Mouse (Mus musculus): ENCODE results near the gene Tlx2.

DNA sequence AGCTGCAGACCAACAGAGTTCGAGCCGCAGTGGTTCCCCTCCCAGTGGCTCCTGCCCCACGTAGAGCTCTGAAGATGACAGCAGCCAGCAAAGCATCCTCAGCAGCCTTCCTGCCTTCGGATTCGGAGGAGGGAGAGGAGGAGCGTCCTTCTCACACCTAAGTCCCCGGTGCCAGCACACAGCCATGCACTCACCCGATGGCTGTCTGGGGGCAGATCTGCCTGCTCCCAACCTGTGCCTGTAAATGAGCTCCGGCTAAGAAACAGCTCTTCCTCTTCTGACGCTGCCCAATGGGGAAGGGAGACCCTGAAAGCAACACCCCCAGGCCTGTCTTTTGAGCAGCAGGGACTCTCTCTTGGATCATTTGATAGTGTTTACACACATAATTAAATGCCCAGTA lies 40.3 kb downstream of the Tlx2 start:
- no peak for TF ChIP-seq NELFE (IDR thresholded peaks at IDR 0.05; ENCODE audit: low read depth, low read length)
- no peak for TF ChIP-seq USF2 (conservative IDR thresholded peaks at IDR 0.05; ENCODE audit: low read depth, low read length)

All from CH12.LX (cell line).